Mouse (Mus musculus): ENCODE measurements at regions not wholly inside any gene's neighbourhood (a gene's known extent, or its start where the extent isn't known, plus 50 kb on each side); places are given as distances from the start of the nearest gene placed in this dataset.

DNA sequence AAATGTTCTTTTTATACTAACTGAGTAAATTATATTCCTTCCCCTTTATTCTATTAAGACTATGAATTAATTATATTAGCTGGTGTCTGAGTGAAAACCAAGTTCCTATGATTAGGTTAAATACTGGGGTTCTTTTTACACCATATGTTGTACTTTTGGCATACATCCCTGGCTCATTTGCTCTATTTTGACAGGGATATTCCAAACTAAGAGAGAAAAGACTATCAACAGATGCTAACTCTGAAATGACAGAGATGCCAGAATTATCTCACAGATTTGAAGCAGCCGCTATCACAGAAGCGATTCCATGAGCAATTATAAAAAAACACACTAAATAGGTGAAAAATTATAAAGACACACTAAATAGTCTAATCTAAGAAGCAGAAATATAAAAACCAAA lies 119.0 kb upstream of the Irx4 start:
- no peak for DNase-seq (ENCODE audit: low spot score in 2 of 2)

DNA sequence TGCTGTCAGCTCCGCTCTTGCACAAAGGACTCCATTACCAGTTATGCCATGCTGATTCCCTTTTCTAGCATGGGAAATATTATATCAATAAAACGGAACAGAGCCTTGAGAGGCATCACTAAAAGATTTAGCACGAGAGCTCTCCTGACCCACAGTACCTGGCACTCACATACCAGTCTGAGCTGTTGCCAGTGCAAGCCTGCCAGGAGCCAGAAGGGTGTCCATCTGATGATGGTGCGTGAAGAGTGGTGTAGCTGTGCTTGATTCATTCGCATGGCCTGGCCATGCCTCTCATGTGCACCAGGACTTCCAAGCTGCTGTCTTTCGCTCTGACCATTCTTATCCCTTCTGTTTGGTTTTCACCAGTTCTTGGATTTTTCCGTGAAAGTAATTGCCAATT lies 102.3 kb upstream of the Irx4 start:
- DNase-seq (ENCODE audit: low spot score in 2 of 2): no peak

DNA sequence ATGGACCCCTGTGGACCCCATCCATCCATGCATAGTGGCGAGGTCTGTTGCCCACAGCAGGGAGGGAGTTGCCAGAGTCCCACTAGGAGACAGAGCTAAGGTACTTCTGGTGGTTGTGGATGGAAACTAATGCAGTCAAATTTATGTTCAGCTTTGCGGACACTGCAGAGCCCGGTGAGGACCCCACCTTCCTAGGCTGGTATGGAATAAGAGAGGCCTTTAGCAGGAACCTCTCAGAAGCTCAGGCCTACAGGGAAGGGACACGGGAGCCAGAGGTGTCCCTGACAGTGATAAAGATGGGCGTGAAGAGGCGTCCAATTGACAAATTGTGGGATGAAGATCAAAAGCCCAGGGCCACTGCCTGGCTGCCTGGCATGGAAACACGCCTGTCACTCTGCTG lies 100.8 kb upstream of the Irx4 start:
- DNase-seq (ENCODE audit: low spot score in 2 of 2): no peak

DNA sequence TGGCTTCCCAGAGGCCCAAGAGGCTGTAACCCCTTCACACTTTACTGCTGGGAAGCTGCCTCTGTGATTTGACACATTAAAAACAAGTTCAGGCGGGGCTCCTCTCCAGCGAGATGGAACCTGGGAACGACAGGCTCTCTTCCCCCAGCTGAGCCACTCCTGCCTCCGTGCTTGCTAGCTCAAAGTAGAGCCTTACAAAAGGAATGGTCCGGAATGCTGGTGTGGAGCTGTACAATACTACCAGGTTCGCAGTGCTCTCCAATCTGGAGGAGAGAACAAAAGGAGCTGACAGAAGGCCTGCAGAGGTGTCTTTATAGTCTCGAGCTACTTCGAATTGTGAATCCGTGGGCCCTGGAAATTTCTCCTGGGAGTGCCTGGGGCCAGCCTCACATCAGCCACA lies 100.4 kb upstream of the Irx4 start:
- no peak for DNase-seq (ENCODE audit: low spot score in 2 of 2)

DNA sequence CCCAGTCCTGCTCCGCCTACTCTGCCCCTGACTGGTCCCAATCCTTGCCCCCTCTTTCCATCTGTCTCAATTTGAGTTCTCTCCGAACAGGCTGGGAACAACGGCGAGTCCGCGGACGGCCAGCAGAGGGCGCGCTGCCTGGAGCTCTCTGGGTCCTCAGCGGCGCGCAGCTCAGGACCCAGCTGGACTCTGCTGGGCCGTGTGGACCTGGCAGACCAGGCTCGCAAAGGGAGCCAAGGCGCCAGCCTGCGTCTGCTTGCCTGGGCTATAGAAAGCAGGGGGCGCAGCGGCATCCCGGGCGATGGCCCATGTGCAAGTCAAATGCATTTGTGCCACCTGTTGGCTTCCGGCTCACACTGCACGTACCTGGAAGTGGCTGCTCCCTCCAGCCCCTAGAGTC lies 100.0 kb upstream of the Irx4 start:
- peak; percentile 78 for DNase-seq (ENCODE audit: low spot score in 2 of 2)

DNA sequence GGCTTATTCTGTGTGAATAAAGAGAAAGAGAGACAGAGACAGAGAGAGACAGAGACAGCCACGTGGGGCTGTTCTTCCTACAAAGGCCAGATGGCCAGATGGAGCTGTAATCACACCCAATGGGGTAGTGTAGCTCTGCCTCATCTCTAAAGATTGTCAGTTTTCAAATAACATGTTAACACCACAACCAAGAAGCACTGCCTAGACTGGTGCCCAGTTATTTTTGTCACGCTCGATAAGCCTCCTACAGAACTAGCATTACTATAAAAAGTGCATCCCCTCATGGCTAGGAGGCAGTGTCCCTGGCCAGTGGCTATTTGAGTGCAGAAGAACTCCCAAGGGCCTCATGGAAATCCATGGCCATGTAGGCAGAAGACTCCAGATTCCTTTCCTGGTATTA lies 90.0 kb upstream of the Irx4 start:
- no peak for DNase-seq (ENCODE audit: low spot score in 2 of 2)

DNA sequence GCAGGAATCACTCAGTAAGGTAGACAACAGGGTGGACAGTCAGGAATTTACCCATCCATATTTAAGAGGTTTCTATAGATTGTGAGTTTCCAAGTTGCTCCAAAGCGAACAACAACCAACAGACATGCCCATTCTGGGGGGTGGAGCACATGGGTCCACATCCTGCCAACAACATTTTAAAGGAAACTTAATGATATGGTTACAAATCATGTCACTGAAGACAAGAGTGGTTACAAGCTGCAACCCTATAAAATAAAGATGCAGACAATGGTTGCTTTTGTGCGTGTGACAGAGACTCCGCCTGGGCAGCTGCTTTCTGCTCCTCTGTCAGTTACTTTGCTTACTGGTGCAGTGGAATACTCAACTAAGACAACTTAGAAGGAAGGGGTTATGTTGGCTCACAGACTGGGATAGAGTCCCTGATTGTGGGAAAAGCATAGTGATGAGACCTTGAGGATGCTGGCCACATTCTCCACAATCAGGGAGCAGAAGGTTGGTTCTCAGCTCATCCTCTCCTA lies 52.3 kb upstream of the Irx4 start:
- DNase-seq (ENCODE audit: low spot score in 2 of 2): no peak

Measured in urinary bladder, postnatal 4 days (tissue).